Mouse (Mus musculus): ENCODE measurements around the gene Dock4.

DNA sequence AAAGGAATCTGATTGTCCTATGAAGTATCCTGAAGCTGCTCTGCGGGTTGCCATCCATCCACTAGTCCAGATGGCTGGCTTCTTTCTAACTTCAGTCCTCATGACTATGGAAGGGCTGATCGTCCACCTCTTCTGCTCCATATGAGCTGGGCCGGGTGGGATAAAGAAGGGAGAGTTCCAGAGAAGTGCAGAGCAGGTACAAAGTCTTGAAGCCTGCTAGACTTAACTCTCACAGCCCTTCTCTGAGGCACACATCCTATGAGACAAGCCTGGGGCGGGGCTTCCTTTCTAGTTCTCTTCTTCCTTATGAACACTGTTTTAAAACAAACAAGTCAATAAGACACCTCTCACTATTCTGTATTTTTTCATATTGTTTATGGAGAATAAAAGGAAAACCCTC lies 245.7 kb downstream of the Dock4 start:
- TF ChIP-seq EP300 (IDR thresholded peaks at IDR 0.05; ENCODE audit: low read length) (no peak), CTCF (conservative IDR thresholded peaks at IDR 0.05 in 1 of 2, IDR thresholded peaks at IDR 0.05 in 1 of 2; ENCODE audit: low read depth in 2 of 2, low read length in 2 of 2) (no peak), MAX (IDR thresholded peaks at IDR 0.05; ENCODE audit: low read length) (no peak), SMC3 (IDR thresholded peaks at IDR 0.05; ENCODE audit: low read depth, low read length) (no peak), SIN3A (IDR thresholded peaks at IDR 0.05; ENCODE audit: low read length) (no peak), POLR2AphosphoS2 (IDR thresholded peaks at IDR 0.05; ENCODE audit: low read depth, low read length) (no peak), POLR2A (IDR thresholded peaks at IDR 0.05; ENCODE audit: low read depth, low read length) (no peak), ZNF384 (IDR thresholded peaks at IDR 0.05; ENCODE audit: low read depth, low read length) (no peak), ETS1 (conservative IDR thresholded peaks at IDR 0.05; ENCODE audit: low read depth, low read length) (no peak)

Measured in CH12.LX (cell line).